Mouse (Mus musculus) ES-Bruce4 (cell line): ENCODE results near the gene Gm20662. TPM values are rescaled to one million over a fixed set of nuclear protein-coding genes. Genes with fewer than 3 reads are reported as not detected.
A peak's percentile ranks its signal among the peaks of the same experiment; 100 is the strongest.

ENCODE experiments used
- H3K27ac ChIP-seq: 2 replicates; pipeline ENCODE4 v1.5.1; 2012; ENCODE audit warnings: low read length, inconsistent platforms; ENCODE audit not compliant: insufficient read depth
- H3K27me3 ChIP-seq: 2 replicates; pipeline ENCODE4 v1.6.1; 2012; ENCODE audit warnings: mild to moderate bottlenecking, low read length, inconsistent platforms; ENCODE audit not compliant: control insufficient read depth, poor library complexity, insufficient read depth, severe bottlenecking
- H3K36me3 ChIP-seq: 2 replicates; pipeline ENCODE4 v1.6.1; 2012; ENCODE audit warnings: inconsistent platforms, mild to moderate bottlenecking, low read length, moderate library complexity; ENCODE audit not compliant: control insufficient read depth, poor library complexity, insufficient read depth, severe bottlenecking
- H3K4me1 ChIP-seq: one replicate; pipeline ENCODE4 v1.8.1; 2011; ENCODE audit warnings: low read length; ENCODE audit not compliant: control insufficient read depth, insufficient read depth
- H3K4me3 ChIP-seq: 2 replicates; pipeline ENCODE4 v1.5.1; 2011; ENCODE audit warnings: low read depth, mild to moderate bottlenecking, low read length
- H3K9ac ChIP-seq: 2 replicates; pipeline ENCODE4 v1.6.1; 2012; ENCODE audit warnings: low read depth, mild to moderate bottlenecking, inconsistent platforms; ENCODE audit not compliant: poor library complexity, severe bottlenecking
- H3K9me3 ChIP-seq: replicated peaks from 2 replicates; pipeline ENCODE4 v1.6.1; 2012; ENCODE audit warnings: mild to moderate bottlenecking, low read length, inconsistent platforms; ENCODE audit not compliant: control insufficient read depth, poor library complexity, insufficient read depth, severe bottlenecking
- CTCF ChIP-seq: IDR thresholded peaks from one replicate; pipeline ENCODE4 v1.8.1; 2011; ENCODE audit warnings: low read depth, low read length
- EP300 ChIP-seq: IDR thresholded peaks from 2 replicates; pipeline ENCODE4 v1.6.1; 2011; ENCODE audit warnings: low read depth, low read length; ENCODE audit not compliant: insufficient read depth
- POLR2A ChIP-seq: IDR thresholded peaks from one replicate; pipeline ENCODE4 v1.8.1; 2011; ENCODE audit warnings: low read length; ENCODE audit not compliant: insufficient read depth
- polyA plus RNA-seq: library from polyadenylated mRNA; stranded (reverse); fragments of >200 nt; gene quantifications from 2 replicates; pipeline ENCODE4 v1.2.4, GENCODE M21; 2011; ENCODE audit warnings: low read depth; ENCODE audit not compliant: missing spikeins, insufficient read depth, insufficient read length

The Gm20662 gene
- polyA plus RNA-seq, 1 experiment: not detected

- no peak overlapping the region for H3K27ac ChIP-seq
- no peaks in the 10 kb centered on the region for H3K4me1 ChIP-seq
- TF ChIP-seq POLR2A (no peak), EP300 (no peak), CTCF (no peak)
Measured at GRCm38 (mm10) chr9:107987950-107988349, 8.2 kb upstream of the Gm20662 start.

GRCm38 (mm10) chr9:107992197-107992596, 4.0 kb upstream of the Gm20662 start, which contains the start of gene Cdhr4:
Gene Cdhr4, plus strand, starts transcription at chr9:107992497.
- Histone ChIP-seq H3K27ac (no peak within 1 kb of the TSS), H3K9ac (no peak within 1 kb of the TSS), H3K4me1 (no peaks in the 10 kb centered on the region), H3K36me3 (no peaks in the 10 kb centered on the region), H3K9me3 (no peaks in the 10 kb centered on the region), H3K4me3 (no peak within 1 kb of the TSS), H3K27me3 (no peaks in the 10 kb centered on the region)
- TF ChIP-seq POLR2A (no peak), EP300 (no peak), CTCF (no peak)

More at GRCm38 (mm10) chr9:107987950-107988349, 8.2 kb upstream of the Gm20662 start:
- H3K27me3 ChIP-seq: no peaks in the 10 kb centered on the region
- H3K36me3 ChIP-seq: no peaks in the 10 kb centered on the region
- no peaks in the 10 kb centered on the region for H3K9me3 ChIP-seq
- H3K9ac ChIP-seq: no peak overlapping the region
- H3K4me3 ChIP-seq: no peak overlapping the region

- no peaks in the 10 kb centered on the region for H3K9me3 ChIP-seq
- no peaks in the 10 kb centered on the region for H3K27me3 ChIP-seq
- H3K4me3 ChIP-seq: no peak overlapping the region
- H3K27ac ChIP-seq: no peak overlapping the region
- no peaks in the 10 kb centered on the region for H3K4me1 ChIP-seq
- H3K36me3 ChIP-seq: no peaks in the 10 kb centered on the region
- TF ChIP-seq CTCF (no peak), POLR2A (no peak), EP300 (no peak)
- no peak overlapping the region for H3K9ac ChIP-seq
Measured at GRCm38 (mm10) chr9:107993013-107993412, 3.1 kb upstream of the Gm20662 start.

- TF ChIP-seq POLR2A (no peak), CTCF (no peak), EP300 (no peak)
- Histone ChIP-seq H3K9me3 (no peaks in the 10 kb centered on the region), H3K36me3 (no peaks in the 10 kb centered on the region), H3K4me1 (no peaks in the 10 kb centered on the region), H3K27me3 (no peaks in the 10 kb centered on the region), H3K4me3 (no peak overlapping the region), H3K9ac (no peak overlapping the region), H3K27ac (no peak overlapping the region)
Measured at GRCm38 (mm10) chr9:107994464-107994863, 1.7 kb upstream of the Gm20662 start.

GRCm38 (mm10) chr9:107995513-107995912, 636 bp upstream of the Gm20662 start:
- no peak for TF ChIP-seq CTCF
- no peak for TF ChIP-seq POLR2A
- no peak for TF ChIP-seq EP300
- Histone ChIP-seq H3K9me3 (no peaks in the 10 kb centered on the region), H3K27ac (no peak overlapping the region), H3K9ac (peak overlapping the region; percentile 5; the same call in 1 of the 2 replicates), H3K36me3 (no peaks in the 10 kb centered on the region), H3K4me3 (no peak overlapping the region; the same call in 1 of the 2 replicates), H3K27me3 (no peaks in the 10 kb centered on the region), H3K4me1 (no peaks in the 10 kb centered on the region)

GRCm38 (mm10) chr9:108001922-108002770, 6.0 kb downstream of the Gm20662 start, which contains the start of gene Ip6k1:
Gene Ip6k1, plus strand, starts transcription at chr9:108002501.
- Histone ChIP-seq H3K4me1 (no peaks in the 10 kb centered on the region), H3K27ac (peak within 1 kb of the TSS; percentile 52), H3K27me3 (no peaks in the 10 kb centered on the region), H3K36me3 (no peaks in the 10 kb centered on the region), H3K9me3 (no peaks in the 10 kb centered on the region), H3K4me3 (peak within 1 kb of the TSS; percentile 90), H3K9ac (peak within 1 kb of the TSS; percentile 80)
- TF ChIP-seq EP300: no peak
- peak; percentile 79 for TF ChIP-seq POLR2A
